Mouse (Mus musculus): ENCODE data around the gene Kcnq1.

Kcnq1 gene

DNA sequence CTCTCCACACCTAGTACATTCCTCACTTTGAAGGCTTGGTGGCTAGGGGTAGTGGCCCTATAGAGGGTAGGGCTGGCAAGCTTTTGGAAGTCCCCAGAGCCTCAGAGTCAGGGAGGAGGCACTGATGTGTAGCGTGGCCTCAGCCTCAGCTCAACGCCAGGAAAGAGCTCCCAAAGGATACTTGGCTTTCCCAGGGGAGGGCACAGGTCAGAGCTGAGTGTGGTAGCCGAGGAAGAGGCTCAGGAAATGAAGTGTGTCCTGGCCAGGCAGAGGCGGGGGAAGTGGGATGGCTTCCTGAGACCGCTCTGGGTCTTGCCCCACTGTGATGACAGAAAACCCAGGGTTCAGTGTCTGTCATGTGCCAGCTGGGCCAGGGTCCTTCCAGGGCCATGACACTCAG is 30.4 kb downstream of the Kcnq1 start:
- DNase-seq (ENCODE audit: low spot score in 2 of 2), result no peak

DNA sequence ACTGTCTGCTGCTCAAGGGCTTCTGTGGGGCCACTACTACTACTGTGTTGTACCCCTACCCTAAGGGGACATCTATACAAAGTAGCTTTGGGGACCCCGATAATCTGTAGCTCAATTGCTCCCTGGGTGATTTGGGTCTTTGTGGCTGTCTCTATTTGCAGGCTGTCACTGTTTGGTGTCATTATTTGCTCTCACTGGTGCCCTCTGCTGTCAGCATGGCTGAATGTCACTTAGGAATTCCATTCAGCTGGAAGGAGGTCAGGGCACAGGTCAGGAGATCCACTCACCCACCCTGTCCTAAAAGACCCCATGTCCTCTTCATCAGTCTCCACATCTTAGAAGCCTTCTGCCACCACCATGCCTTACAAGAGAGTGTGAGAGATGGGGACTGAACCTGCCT is 32.6 kb downstream of the Kcnq1 start:
- peak; percentile 67 to 70 for DNase-seq (ENCODE audit: low spot score in 2 of 2)

DNA sequence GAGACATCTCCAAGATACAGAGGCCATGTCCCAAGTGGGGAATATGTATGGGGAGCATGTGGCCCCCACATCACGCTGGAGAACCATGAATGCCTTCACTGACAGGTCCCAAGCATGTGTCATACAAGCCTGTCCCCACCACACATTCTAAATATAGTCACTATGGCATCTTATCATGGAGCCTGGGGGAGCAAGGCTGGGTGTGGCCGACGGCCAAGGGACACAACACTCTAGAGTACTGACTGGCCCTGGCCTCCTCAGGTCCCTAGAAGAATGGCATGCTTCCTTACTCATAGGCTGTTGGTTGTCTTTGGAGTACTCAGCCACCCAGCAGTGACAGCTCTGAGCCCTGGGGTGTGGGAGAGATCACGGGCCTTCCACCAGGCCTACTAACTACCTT is 33.8 kb downstream of the Kcnq1 start:
- no peak for DNase-seq (ENCODE audit: low spot score in 2 of 2)

DNA sequence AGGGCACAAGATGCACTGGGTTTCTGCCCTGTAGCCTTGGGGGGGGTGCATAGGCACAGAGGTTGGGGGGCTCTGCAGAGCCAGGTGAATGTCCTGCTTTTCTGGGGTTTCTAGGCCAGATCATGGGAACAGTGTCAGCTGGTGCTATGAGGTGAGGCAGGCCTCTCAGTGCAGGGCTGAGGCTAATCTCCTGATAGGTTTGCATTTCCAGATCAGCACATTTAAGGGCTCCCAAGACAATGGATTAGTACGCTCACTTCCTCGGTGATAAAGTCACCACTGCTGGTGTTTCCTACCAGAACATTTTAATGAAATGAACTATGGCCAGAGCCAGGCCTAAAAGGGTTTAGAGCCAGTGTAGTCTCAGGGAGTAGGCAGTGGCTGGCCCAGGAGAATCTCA is 36.5 kb downstream of the Kcnq1 start:
- DNase-seq (ENCODE audit: low spot score in 2 of 2), result no peak

DNA sequence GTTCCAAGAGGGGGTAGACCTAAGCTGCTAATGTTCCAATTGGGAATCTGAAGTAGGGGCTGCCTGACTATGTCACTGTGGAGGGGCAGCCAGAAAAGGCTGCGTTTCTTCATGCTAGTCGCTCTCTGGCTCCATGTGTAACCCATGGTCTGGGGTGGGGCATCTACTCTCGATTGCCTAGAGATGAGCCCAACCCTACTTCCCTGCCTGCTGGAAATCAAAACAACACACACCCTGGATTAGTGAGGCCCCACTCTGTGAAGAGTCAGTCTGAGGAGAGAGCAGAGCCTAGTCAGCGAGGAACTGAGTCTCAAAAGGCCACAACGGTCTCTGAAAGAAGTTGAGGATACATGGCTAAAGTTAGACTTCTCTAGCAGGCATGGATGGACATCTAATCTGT is 40.9 kb downstream of the Kcnq1 start:
- DNase-seq (ENCODE audit: low spot score in 2 of 2), result no peak

DNA sequence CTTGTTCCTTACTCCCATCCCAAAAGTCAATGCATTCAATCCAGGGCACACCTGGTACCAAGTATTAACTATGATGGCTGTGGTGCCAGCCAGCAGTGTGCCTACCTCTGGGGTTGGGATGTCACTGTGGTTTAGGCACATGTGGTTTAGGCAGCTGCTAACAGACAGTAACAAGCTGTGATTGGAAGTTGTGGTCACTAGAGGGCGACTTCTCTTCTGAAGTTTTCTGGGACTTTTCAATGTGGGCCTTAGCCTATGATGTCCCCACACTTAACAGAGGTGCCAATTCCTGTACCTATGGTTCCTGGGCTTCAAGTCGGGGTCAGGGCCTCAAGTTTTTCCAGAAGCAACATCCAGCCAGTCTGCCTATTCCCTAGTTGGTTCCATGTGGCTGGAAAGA is 45.0 kb downstream of the Kcnq1 start:
- peak; percentile 48 to 54 for DNase-seq (ENCODE audit: low spot score in 2 of 2)

DNA sequence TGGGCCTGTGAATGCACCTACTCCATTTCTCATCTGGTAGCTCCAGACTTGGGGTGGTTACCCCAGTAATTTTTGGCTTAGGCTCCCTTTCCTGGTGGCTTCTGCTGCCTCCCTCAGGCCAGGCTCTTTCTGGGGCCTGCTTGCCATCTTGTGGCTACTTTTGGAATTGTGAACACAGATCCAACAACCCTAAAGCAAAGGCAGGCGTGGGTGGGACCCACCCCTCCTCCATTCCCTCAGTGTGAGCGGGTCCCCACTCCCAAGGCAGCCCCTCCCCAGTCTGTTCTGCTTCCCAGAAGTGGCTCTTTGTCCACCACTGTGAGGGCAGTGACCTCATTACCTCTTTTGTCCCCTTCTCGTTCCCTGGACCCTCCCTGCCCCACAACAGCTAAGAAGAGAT is 46.2 kb downstream of the Kcnq1 start:
- DNase-seq (ENCODE audit: low spot score in 2 of 2), result no peak

DNA sequence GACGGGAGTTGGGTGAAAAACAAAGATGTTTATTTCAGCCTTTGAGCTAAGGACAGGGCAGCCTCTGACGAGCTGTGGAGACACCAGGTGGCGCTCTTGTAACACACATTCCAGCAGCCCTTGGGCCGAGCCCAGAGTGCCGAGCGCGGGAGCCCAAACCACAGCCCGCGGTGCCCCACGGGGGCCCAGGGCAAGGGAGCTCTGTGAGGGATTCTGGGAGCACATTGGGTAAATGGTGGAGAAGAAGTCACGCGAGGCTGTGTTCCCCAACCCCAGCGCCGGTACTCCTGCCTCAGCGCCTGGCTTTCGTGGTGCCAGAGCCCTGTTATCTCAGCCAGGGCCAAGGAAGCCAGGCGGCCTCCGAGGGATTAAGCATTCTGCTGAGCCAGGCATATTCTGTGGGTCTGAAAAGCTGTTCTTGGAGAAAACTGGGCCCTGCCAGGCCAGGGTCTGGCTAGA is 47.8 kb downstream of the Kcnq1 start:
- DNase-seq (ENCODE audit: low spot score in 2 of 2), result peak; percentile 88 to 93

DNA sequence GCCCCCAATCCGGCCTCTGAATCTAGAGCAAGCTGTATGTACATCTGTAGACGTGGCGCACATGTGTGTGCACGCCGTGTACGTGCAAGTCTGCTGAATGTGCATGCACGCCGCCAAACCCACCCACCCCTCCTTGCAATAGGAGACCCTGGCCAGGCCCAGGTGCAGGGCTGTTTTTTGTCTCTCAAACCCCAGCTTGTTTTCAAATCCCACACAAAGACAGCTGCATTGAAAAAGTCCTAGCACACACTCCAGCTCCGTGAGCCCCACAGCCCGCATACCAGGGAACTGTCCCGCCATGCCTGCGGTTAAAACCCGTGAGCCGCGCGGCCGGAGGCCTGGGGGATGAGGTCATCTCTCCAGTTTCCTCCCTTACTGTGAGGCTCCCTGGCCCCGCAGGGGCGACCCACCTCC is 48.3 kb downstream of the Kcnq1 start:
- no peak for DNase-seq (ENCODE audit: low spot score in 2 of 2)

DNA sequence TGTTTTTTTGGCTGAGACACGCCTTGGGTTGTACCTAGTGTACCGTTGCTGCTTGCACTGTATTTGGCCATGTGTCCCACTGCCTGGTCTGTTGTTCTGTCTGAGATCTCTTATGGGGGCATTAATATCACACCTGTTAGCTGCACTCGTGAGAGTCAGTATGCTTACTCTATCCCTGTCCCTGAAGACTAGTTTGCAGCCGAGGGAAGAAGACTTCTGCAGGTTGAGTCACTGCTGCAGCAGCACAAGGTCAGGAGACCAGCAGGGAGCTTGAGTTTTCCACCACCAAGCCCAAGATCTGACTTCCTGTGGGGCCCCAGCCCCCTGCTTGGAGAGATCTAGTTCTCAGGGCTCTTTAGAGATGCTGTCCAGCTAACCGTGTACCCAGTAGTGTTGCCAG is 49.1 kb downstream of the Kcnq1 start:
- DNase-seq (ENCODE audit: low spot score in 2 of 2), result no peak

DNA sequence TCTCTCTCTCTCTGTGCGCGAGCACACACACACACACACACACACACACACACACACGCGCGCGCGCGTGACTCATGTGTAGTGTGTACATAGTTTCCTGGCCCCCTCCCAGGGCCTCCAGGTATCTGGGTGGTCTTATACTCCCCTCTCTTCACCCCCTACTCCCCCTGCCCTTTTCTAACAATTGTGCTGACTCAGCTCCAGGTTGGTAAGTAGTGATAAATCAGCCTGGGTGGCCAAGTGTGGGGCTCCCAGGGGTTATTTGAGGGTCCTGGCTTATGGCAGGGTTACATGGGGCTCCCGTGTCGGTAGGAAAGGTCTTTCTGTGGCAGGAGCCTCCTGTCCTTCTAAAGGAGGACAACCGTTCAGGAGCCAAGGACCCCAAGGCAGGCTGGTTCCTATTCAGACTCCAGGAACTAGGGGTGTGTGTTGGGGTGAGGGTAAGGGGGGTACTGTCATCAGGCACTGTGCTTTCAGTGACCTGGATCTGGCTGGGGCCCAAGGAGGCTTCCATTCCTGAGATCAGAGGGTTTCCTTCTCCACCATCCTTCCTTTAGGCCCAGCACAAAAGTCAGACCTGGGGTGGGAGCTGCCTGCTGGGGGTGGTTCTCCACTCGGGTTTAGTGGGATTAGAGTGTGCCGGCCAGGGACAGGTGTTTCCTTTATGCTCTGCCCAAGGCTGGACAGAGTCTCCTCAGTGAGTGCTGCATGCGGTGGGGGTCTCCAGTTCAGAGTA is 52.7 kb downstream of the Kcnq1 start:
- no peak for DNase-seq (ENCODE audit: low spot score in 2 of 2)

DNA sequence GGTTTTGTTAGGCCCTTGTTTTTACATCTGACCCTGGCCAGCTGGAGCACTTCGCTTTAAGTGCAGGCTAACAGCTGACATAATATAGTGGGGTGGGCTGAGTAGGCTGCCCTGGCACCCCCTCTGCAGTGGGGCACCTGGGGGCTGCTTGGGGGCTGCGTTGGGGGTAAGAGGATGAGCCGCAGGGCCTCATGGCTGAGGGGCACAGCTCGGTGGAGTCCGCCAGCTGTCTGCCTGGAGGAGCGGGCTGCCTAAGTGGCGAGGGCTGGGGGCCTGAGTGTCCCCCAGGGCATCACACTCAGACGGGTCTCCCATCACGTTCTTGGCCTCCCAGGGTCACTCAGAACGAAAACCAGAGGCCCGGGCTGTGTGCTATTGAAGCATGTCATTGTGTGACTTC is 53.3 kb downstream of the Kcnq1 start:
- no peak for DNase-seq (ENCODE audit: low spot score in 2 of 2)

DNA sequence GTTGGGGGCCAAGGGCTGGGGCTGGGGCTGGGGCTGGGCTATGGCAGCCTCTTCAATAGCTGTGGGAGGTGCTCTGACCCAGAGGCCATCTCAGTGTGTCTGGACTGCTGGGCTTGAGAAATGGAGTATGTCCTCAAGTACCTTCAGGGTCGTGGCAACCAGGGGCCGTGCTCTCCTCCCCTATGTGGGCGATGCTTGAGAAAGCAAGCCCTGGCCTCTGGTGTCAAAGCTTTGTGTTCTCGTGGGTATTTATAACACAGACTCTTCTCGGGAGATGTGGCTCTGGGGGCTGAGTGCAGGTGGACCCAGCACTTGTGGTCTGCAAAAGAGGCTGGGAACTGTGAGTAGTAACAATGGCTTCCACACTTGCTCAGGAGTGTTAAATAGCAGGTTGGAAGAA is 53.9 kb downstream of the Kcnq1 start:
- DNase-seq (ENCODE audit: low spot score in 2 of 2), result no peak

DNA sequence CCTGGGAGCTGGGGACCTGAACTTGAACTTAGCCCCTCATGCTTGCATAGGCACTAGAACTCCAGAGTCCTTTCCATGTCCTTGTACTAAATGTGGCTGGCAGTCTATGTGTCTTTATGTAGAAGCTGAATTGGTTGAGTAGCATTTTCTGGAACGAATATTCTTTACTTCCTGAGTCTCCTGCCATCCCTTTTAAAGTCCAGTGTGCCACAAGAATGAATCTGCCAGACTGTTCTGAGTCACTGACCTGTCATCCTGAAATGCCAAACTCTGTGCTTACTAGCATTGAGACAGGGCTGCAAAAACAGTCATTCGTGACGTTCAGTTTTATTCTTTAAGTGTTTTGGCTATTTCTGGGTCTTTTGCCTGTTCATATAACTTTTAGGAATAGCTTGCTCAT is 55.9 kb downstream of the Kcnq1 start:
- DNase-seq (ENCODE audit: low spot score in 2 of 2), result no peak

DNA sequence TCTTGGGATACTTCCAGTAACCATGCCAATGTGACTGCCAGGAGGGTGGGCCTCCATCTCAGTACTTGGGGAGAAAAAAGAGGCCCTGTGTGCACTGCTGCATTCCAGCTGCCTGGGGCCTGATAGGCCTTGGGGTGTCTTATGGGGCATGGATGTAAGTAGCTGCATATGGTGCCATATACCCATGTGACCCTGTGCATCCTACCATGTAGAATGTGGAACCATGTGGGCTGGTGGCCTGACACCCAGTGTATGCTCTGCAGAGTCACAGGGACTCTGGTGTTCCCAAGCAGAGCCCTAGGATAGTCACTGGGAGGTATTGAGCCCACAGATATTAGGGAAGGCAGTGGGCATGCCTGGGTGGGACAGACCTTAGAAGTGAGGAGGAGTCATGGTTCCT is 57.9 kb downstream of the Kcnq1 start:
- DNase-seq (ENCODE audit: low spot score in 2 of 2), result no peak

DNA sequence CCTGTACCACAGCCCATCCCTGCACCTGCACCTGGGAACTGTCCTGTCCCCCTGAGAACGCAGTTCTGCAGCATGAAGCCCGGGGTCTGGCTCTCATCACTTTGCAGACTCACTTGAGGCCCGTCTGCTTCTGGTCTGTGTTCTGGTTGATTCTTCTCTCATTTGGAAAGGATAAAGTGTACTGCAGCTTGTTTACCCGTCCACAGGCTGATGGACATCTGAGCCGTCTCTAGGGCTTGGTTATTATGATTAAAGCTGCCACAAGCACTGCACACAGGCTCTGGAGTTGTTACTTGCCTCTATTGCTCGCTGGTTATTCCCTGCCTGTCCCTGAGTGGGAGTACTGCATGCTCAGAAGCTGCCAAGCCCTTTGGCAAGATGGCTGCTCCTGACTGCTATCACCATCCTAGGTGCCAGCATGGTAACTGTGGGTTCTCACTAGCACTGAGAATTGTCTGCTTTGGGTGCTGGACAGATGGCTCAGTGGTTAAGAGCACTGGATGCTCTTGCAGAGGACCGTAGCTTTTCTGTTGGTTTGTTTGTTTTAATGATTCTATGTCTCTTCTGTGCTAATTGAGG is 59.6 kb downstream of the Kcnq1 start:
- DNase-seq (ENCODE audit: low spot score in 2 of 2), result no peak

DNA sequence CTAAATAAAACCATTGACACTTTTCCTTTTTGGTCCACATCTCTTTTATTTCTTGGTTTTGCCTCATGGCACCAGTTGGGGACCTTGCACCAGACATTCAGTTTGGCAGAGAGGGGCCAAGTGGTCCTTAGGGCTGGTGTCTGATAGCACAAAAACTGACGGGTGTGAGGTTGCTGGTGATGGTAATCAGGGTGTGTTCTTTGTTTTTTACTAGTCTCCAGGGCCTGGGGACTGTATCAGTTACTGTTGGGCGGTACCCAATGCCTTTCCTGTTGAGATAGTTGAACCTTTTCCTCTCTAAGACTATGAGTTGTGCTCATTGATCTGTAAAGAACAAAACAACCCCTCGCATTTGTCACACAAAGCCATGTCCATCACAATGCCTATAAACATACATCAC is 61.1 kb downstream of the Kcnq1 start:
- DNase-seq (ENCODE audit: low spot score in 2 of 2), result no peak

DNA sequence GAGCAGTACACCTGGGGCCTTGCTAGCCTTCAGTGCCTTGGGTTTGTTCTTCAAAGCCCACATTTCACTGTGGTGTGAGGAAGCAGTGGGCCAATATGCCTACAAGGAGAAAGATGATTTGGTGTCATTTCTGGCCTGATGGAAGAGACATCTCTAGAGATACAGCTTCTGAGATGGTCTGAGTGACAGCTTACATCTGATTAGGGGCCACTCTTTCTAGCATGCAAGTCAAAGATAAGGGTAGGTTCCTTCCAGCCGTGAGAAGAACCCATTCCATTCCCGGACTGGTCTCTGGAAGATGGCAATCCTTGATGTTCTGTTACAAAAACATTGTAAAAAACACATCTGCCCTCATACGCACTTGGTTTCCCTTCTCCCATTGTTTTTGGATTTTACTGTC is 63.2 kb downstream of the Kcnq1 start:
- no peak for DNase-seq (ENCODE audit: low spot score in 2 of 2)

DNA sequence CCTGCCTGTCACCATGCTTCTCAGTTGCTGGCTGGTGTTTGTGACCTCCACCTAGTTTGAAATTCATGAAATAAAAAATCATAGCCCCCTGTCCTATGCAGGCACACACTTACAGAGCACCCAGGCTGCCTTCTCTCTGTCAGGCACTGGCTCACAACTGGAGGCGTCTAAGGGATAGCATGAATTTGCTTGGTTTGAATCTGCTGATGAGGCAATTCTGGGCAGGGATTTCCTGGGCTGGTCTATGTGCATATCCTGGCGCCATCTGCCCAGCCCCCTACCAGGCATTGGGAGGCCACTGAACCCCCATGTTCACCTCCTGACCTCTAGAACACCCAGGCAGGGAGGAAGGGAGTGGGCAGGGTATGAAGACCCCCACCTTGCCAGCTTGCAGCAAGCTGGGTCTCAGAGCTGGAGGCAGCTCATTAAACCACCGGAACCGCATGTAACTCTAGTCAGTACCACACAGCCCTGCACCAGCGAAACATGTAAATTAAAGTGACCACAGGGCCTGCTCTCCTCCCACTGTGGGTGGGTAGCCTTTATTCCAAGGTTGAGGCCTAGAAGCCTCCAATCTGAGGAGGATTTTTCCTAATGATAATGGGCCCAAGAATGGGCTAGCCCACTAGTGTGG is 66.9 kb downstream of the Kcnq1 start:
- no peak for DNase-seq (ENCODE audit: low spot score in 2 of 2)

DNA sequence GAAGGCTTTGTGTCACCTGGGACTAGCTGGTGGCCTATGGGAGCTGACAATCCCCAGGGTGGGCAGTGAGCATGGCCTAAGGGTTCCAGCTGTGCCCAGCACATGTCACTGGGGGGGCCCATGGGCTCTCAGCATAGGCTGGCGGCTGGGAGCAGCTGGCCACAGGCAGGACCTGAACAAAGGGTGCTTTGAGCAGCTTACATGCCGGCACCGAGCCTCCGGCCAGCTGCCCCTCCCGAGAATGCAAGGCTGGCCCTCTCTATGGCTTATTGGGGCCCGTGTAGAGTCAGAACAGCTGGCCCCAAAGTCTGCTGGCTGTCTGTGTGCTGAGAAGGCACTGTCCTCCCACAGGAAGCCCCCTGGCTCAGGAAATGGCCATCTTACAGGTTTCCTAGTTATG is 68.5 kb downstream of the Kcnq1 start:
- no peak for DNase-seq (ENCODE audit: low spot score in 2 of 2)

DNA sequence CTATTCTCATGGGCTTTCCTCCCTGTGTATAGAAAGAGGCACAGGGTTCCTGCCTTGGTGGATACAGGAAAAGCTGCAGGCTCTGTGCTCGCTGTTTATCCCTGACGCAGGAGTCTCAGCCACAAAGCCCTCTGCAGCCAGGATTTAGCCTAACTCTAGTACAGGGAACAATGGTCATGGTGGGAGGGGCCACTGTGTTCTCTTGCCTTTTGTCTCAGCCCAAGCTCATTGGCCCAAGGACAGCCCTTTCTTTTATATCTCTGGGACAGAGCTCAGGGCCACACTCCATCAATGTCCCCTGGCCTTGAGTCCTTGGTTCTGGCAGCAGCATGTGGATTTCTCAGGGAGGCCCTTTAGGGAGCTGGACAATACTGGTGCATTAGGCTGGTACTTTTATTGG is 72.7 kb downstream of the Kcnq1 start:
- no peak for DNase-seq (ENCODE audit: low spot score in 2 of 2)

DNA sequence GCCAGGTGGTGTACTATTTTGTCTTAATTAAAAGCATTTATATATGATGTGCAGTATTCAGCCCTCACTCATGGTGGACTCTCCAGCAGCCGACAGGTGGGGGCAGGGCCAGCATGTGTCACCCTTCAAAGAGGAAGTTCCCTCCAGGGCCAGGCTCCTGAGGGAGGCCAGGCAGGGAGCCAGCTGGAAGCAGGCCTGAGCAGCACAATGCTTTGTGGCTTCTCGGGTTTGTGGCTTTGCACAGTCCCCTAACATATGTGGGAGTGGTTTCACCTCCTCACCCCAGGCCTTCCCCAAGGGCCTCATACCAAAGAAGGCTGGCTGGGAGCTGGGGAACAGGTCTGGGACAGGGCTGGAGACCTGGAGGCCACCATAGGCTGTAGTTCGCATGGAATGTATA is 74.6 kb downstream of the Kcnq1 start:
- no peak for DNase-seq (ENCODE audit: low spot score in 2 of 2)

DNA sequence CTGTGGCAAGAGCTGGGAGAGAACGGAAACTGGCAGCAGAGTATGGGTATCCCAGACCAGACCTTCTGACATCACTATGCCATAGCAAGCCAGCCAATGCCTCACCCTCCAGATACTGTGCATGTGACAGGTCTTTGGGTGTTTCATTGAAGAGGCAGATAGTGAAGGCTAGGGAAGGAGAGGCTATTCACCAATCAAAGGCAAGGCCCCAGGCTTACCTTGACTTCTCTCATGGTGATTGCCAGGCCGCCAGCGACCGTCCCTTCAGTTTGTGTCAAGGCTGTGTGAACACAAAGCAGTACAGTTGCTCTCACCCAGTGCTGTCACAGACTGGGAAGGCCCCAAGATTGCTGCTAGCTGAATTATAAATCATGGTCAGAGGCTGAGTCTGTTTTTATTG is 75.1 kb downstream of the Kcnq1 start:
- DNase-seq (ENCODE audit: low spot score in 2 of 2), result no peak

All from right cerebral cortex, adult 2 months (tissue).